ENCODE assay signal across 17 mouse cellular contexts in the genomic region with DNA sequence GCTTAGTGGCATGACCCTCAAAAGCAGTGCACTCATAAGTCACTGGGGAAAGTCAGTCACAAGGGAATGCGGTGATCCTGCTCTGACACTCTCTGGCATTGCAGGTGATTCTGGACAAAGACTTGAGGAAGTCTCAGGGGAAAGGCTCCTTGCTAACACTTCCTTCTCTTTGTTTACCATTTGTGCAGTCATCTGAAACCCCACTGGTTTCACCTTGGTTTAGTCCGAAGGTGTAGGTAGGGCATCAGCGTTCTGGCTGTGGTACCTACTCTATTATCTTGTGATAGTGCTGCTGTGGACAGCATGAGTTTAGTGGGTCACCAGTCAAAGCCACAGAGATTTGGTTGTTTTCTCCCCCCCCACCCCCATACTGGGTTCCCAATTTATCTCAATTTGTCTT. TPM values are rescaled to one million over a fixed set of nuclear protein-coding genes. Genes with fewer than 3 reads are reported as not detected.
"Had no signal": no experiment of that assay in that cellular context is flagged by ENCODE, and none has a peak within 500 bp of the region (broad histone marks: within the 10 kb centered on the region; RNA-seq: fewer than 3 reads in every experiment).

No protein-coding gene starts in this region.

- H3K4me3 ChIP-seq: neural tube, embryonic 12.5 days; neural tube, embryonic 13.5 days; neural tube, embryonic 15.5 days; stomach, embryonic 15.5 days had no signal

- H3K9me3 ChIP-seq: neural tube, embryonic 12.5 days; neural tube, embryonic 13.5 days; neural tube, embryonic 15.5 days; stomach, embryonic 15.5 days had no signal

- H3K27me3 ChIP-seq: neural tube, embryonic 12.5 days; neural tube, embryonic 13.5 days; neural tube, embryonic 15.5 days; stomach, embryonic 15.5 days had no signal

- H3K36me3 ChIP-seq: neural tube, embryonic 12.5 days; neural tube, embryonic 13.5 days; neural tube, embryonic 15.5 days; stomach, embryonic 15.5 days had no signal

- H3K9ac ChIP-seq: neural tube, embryonic 12.5 days; neural tube, embryonic 13.5 days; neural tube, embryonic 15.5 days; stomach, embryonic 15.5 days had no signal

- H3K27ac ChIP-seq: neural tube, embryonic 12.5 days; neural tube, embryonic 13.5 days; neural tube, embryonic 15.5 days; stomach, embryonic 15.5 days had no signal

- DNase-seq: retina, postnatal 1 day; right cerebral cortex, adult 18-20 months; right cerebral cortex, postnatal 14 days; right cerebral cortex, postnatal 25 days; right cerebral cortex, postnatal 4 days; spleen, adult 18-20 months; thymus, adult 18-20 months; thymus, adult 2 months; thymus, postnatal 14 days; thymus, postnatal 25 days; thymus, postnatal 36 days; thymus, postnatal 4 days had no signal

- H3K4me1 ChIP-seq: neural tube, embryonic 12.5 days; stomach, embryonic 15.5 days had no signal

- H3K4me2 ChIP-seq: neural tube, embryonic 12.5 days; neural tube, embryonic 13.5 days; neural tube, embryonic 15.5 days; stomach, embryonic 15.5 days had no signal

RNA-seq across cellular contexts. Expression of gene Gsto2, which starts 15.6 kb away (rescaled TPM):
- polyA plus RNA-seq: small intestine, adult 2 months had no signal
